Mouse (Mus musculus): ENCODE data around the gene Wrnip1.

DNA sequence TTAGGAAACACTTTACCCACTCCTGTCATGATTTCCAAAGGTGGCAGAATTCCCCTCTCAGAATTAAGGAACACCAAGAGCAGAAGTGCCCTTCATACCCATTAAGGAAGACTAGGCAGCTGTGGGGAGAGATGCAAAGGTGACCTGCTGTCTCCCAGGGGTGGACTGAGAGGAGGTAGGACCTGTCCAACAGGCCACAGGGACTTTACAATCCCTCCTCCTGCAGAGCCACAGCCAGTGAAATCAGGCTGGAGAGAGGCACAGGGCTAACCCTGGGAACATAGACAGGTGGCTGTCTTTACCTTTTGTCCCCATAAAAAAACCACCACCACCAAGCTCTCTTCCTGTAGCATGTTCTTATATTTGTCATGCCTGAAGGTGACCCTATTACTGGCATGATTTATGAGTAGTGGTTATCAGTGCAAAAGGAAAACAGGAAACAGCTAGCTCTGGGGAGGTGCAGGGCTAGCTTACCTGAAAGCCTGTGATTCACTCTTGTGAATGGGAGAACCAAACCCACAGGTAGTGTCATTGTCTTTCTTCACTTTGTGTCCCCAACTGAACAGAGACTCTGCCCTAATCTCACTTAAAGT is 47.8 kb downstream of the Wrnip1 start:
- TF ChIP-seq CTCF (IDR thresholded peaks at IDR 0.05; ENCODE audit: extremely low read depth, insufficient read depth, insufficient read length, insufficient replicate concordance) (no peak), POLR2A (IDR thresholded peaks at IDR 0.05; ENCODE audit: low read depth, low read length) (no peak)

All from spleen, adult 2 months (tissue).